Mouse (Mus musculus) CH12.LX (cell line): ENCODE measurements at regions not wholly inside any gene's neighbourhood (a gene's known extent, or its start where the extent isn't known, plus 50 kb on each side); places are given as distances from the start of the nearest gene placed in this dataset.

Experiments used
- DNase-seq: peaks from one replicate; pipeline ENCODE4 v3.0.0-alpha.2; 2013; ENCODE audit errors: extremely low read depth
- H3K27ac ChIP-seq: 2 replicates; pipeline ENCODE4 v1.5.1; 2012; ENCODE audit warnings: low read depth, mild to moderate bottlenecking, control low read depth, moderate library complexity; ENCODE audit not compliant: insufficient read depth
- H3K27me3 ChIP-seq: replicated peaks from 2 replicates; pipeline ENCODE3; 2012; ENCODE audit warnings: inconsistent platforms
- H3K36me3 ChIP-seq, 2 experiments: replicated peaks in 1 of 2; 2 replicates each; pipeline versions ENCODE3 to v1.6.1; 2012; ENCODE audit warnings: inconsistent platforms in 1 of 2, low read length in 1 of 2, mild to moderate bottlenecking in 1 of 2, mixed read lengths in 1 of 2, moderate library complexity in 1 of 2; ENCODE audit not compliant: control insufficient read depth in 1 of 2, insufficient read depth in 1 of 2
- H3K4me1 ChIP-seq, 2 experiments: 2 replicates each; pipeline ENCODE4 v1.6.1; 2012; ENCODE audit warnings: inconsistent platforms in 1 of 2, moderate library complexity in 1 of 2; ENCODE audit not compliant: insufficient read depth in 2 of 2, control insufficient read depth in 1 of 2
- H3K4me2 ChIP-seq: 2 replicates; pipeline ENCODE4 v1.6.1; 2012; ENCODE audit warnings: low read depth, mild to moderate bottlenecking, control low read depth; ENCODE audit not compliant: poor library complexity, insufficient read depth, severe bottlenecking
- H3K4me3 ChIP-seq, 3 experiments: fragments of 150-350 bp in 1 of 3; sonication (generic) in 1 of 3; replicated peaks in 1 of 3; 2 replicates each; pipeline versions ENCODE3 to v1.5.1; 2011 to 2012; ENCODE audit warnings: low read depth in 2 of 3, low read length in 2 of 3, mild to moderate bottlenecking in 2 of 3, moderate library complexity in 2 of 3, control low read depth in 1 of 3, improper control_type of control experiment in 1 of 3, inconsistent platforms in 1 of 3, mixed read lengths in 1 of 3; ENCODE audit not compliant: poor library complexity in 1 of 3
- H3K79me2 ChIP-seq: replicated peaks from 2 replicates; pipeline ENCODE4 v1.6.1; 2012; ENCODE audit warnings: mild to moderate bottlenecking, moderate library complexity; ENCODE audit not compliant: control insufficient read depth, poor library complexity, insufficient read depth, severe bottlenecking; ENCODE audit errors: extremely low read depth
- H3K9ac ChIP-seq: 2 replicates; pipeline ENCODE4 v1.6.1; 2012; ENCODE audit warnings: low read depth, mild to moderate bottlenecking, control low read depth, moderate library complexity; ENCODE audit not compliant: insufficient read depth
- H3K9me3 ChIP-seq: replicated peaks from 2 replicates; pipeline ENCODE3; 2012; ENCODE audit warnings: low read length, inconsistent platforms, mixed read lengths
- BHLHE40 ChIP-seq: IDR thresholded peaks from 2 replicates; pipeline ENCODE4 v1.6.1; 2011; ENCODE audit warnings: mild to moderate bottlenecking, low read depth, low read length, improper control_type of control experiment
- CHD1 ChIP-seq: IDR thresholded peaks from 2 replicates; pipeline ENCODE4 v1.6.1; 2012; ENCODE audit warnings: low read depth, low read length, improper control_type of control experiment, inconsistent platforms
- CHD2 ChIP-seq: IDR thresholded peaks from 2 replicates; pipeline ENCODE4 v1.6.1; 2011; ENCODE audit warnings: low read length, improper control_type of control experiment
- CTCF ChIP-seq, 2 experiments: IDR thresholded peaks in 1 of 2; conservative IDR thresholded peaks in 1 of 2; 2 replicates each; pipeline ENCODE4 v1.5.1; 2011 to 2012; ENCODE audit warnings: low read depth in 2 of 2, low read length in 2 of 2, improper control_type of control experiment in 1 of 2, inconsistent platforms in 1 of 2, mild to moderate bottlenecking in 1 of 2, moderate library complexity in 1 of 2
- E2F4 ChIP-seq: IDR thresholded peaks from 2 replicates; pipeline ENCODE4 v1.6.1; 2011; ENCODE audit warnings: low read depth, low read length, improper control_type of control experiment; ENCODE audit not compliant: insufficient replicate concordance
- EP300 ChIP-seq: IDR thresholded peaks from 2 replicates; pipeline ENCODE4 v1.6.1; 2011; ENCODE audit warnings: low read length, improper control_type of control experiment
- GABPA ChIP-seq: IDR thresholded peaks from 2 replicates; pipeline ENCODE4 v1.6.1; 2012; ENCODE audit warnings: low read depth, low read length, improper control_type of control experiment, inconsistent platforms; ENCODE audit not compliant: insufficient replicate concordance
- IRF4 ChIP-seq: IDR thresholded peaks from 2 replicates; pipeline ENCODE4 v1.6.1; 2014; ENCODE audit warnings: low read depth, mild to moderate bottlenecking, inconsistent platforms, low read length, improper control_type of control experiment
- JUN ChIP-seq: IDR thresholded peaks from 2 replicates; pipeline ENCODE4 v1.6.1; 2011; ENCODE audit warnings: low read depth, mild to moderate bottlenecking, low read length, improper control_type of control experiment, moderate library complexity; ENCODE audit not compliant: insufficient read depth
- KAT2A ChIP-seq: IDR thresholded peaks from 2 replicates; pipeline ENCODE4 v1.6.1; 2012; ENCODE audit warnings: low read length, improper control_type of control experiment, inconsistent platforms; ENCODE audit not compliant: insufficient replicate concordance
- MAFK ChIP-seq: IDR thresholded peaks from 2 replicates; pipeline ENCODE4 v1.6.1; 2011; ENCODE audit warnings: low read length, improper control_type of control experiment; ENCODE audit not compliant: insufficient replicate concordance
- MAX ChIP-seq: IDR thresholded peaks from 2 replicates; pipeline ENCODE4 v1.6.1; 2011; ENCODE audit warnings: low read length, improper control_type of control experiment
- MAZ ChIP-seq: IDR thresholded peaks from 2 replicates; pipeline ENCODE4 v1.6.1; 2012; ENCODE audit warnings: low read depth, mild to moderate bottlenecking, inconsistent platforms, low read length, improper control_type of control experiment, moderate library complexity
- MEF2A ChIP-seq: IDR thresholded peaks from 2 replicates; pipeline ENCODE4 v1.6.1; 2014; ENCODE audit warnings: low read depth, mild to moderate bottlenecking, inconsistent platforms, low read length, improper control_type of control experiment, borderline replicate concordance
- MXI1 ChIP-seq: IDR thresholded peaks from 2 replicates; pipeline ENCODE4 v1.6.1; 2011; ENCODE audit warnings: mild to moderate bottlenecking, low read depth, low read length, improper control_type of control experiment
- MYC ChIP-seq: IDR thresholded peaks from 2 replicates; pipeline ENCODE4 v1.6.1; 2011; ENCODE audit warnings: low read depth, mild to moderate bottlenecking, improper control_type of control experiment, low read length
- NELFE ChIP-seq: IDR thresholded peaks from 2 replicates; pipeline ENCODE4 v1.6.1; 2011; ENCODE audit warnings: low read depth, low read length, improper control_type of control experiment
- RAD21 ChIP-seq: IDR thresholded peaks from 2 replicates; pipeline ENCODE4 v1.6.1; 2011; ENCODE audit warnings: low read depth, mild to moderate bottlenecking, low read length, improper control_type of control experiment, moderate library complexity
- RCOR1 ChIP-seq: conservative IDR thresholded peaks from 2 replicates; pipeline ENCODE4 v1.6.1; 2012; ENCODE audit warnings: low read depth, mild to moderate bottlenecking, inconsistent platforms, low read length, improper control_type of control experiment
- SIN3A ChIP-seq: IDR thresholded peaks from 2 replicates; pipeline ENCODE4 v1.6.1; 2012; ENCODE audit warnings: low read length, improper control_type of control experiment, inconsistent platforms
- SMC3 ChIP-seq: IDR thresholded peaks from 2 replicates; pipeline ENCODE4 v1.6.1; 2011; ENCODE audit warnings: low read depth, low read length, improper control_type of control experiment
- TCF12 ChIP-seq: IDR thresholded peaks from 2 replicates; pipeline ENCODE4 v1.6.1; 2014; ENCODE audit warnings: low read depth, mild to moderate bottlenecking, inconsistent platforms, low read length, improper control_type of control experiment
- USF1 ChIP-seq: IDR thresholded peaks from 2 replicates; pipeline ENCODE4 v1.6.1; 2014; ENCODE audit warnings: low read depth, mild to moderate bottlenecking, inconsistent platforms, low read length, improper control_type of control experiment
- USF2 ChIP-seq: conservative IDR thresholded peaks from 2 replicates; pipeline ENCODE4 v1.6.1; 2011; ENCODE audit warnings: low read depth, low read length, improper control_type of control experiment
- ZC3H11A ChIP-seq: IDR thresholded peaks from 2 replicates; pipeline ENCODE4 v1.6.1; 2012; ENCODE audit warnings: low read depth, mild to moderate bottlenecking, inconsistent platforms, low read length, improper control_type of control experiment
- ZKSCAN1 ChIP-seq: IDR thresholded peaks from 2 replicates; pipeline ENCODE4 v1.6.1; 2012; ENCODE audit warnings: low read depth, inconsistent platforms, low read length, improper control_type of control experiment, borderline replicate concordance
- dilution Hi-C: fragments of 300-500 bp; cut with MboI; formaldehyde crosslinking; loops from 2 replicates; pipeline ENCODE4 v1.14.3; 2020; ENCODE audit warnings: low sequenced_read_pairs; ENCODE audit not compliant: extremely low pct_unique_long_range_greater_than_20kb, extremely low pct_ligation_motif_present
- in situ Hi-C: fragments of 300-500 bp; cut with MboI; formaldehyde crosslinking; loops from 3 replicates; pipeline ENCODE4 v1.14.3; 2019; ENCODE audit warnings: low sequenced_read_pairs, low pct_ligation_motif_present, low pct_unique_long_range_greater_than_20kb, mixed read lengths

DNA sequence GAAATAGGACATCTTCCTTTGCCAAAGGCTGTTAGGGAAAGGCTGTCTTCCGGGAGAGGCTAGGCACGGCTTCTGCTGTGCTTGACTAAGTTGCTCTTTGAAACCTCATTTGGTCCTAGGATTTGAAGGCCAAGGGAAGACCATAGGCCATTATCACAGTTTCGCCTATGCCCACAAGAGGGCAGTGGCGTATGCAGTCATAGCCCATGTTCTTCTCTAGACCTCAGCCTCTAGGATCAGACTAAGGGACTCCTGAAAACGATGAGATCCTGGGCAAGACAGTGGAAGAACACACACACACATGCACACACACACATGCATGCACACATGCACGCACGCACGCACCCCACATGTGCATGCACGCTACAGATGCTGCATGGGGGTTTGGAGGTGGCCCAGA is 87.5 kb upstream of the Usp24 start:
- in situ Hi-C loops (loop anchor here (5.0 kb wide), 1 partner anchor 149 kb away; no protein-coding TSS in a partner anchor), dilution Hi-C loops (no loop called here)
- Histone ChIP-seq H3K36me3 (no peaks in the 10 kb centered on the region), H3K9me3 (peaks cover 4% of the 10 kb centered on the region), H3K79me2 (no peaks in the 10 kb centered on the region), H3K4me2 (no peak overlapping the region), H3K4me1 (peaks cover 2 to 27% of the 10 kb centered on the region in 2 experiments), H3K27ac (no peak overlapping the region), H3K27me3 (no peaks in the 10 kb centered on the region), H3K9ac (no peak overlapping the region), H3K4me3 (no peak overlapping the region)
- DNase-seq = peak; percentile 72
- no peak for TF ChIP-seq TCF12
- TF ChIP-seq MAX = no peak
- TF ChIP-seq CTCF (conservative IDR thresholded peaks at IDR 0.05 in 1 of 2, IDR thresholded peaks at IDR 0.05 in 1 of 2; ENCODE audit: low read depth in 2 of 2, low read length in 2 of 2) = peak; percentile 76 to 89
- TF ChIP-seq MEF2A = no peak
- peak; percentile 88 for TF ChIP-seq RAD21
- TF ChIP-seq USF2 = no peak
- TF ChIP-seq BHLHE40 = no peak
- TF ChIP-seq GABPA = no peak
- no peak for TF ChIP-seq NELFE
- no peak for TF ChIP-seq MXI1
- no peak for TF ChIP-seq MAZ
- no peak for TF ChIP-seq RCOR1
- no peak for TF ChIP-seq JUN
- TF ChIP-seq ZC3H11A = no peak
- TF ChIP-seq SMC3 = peak; percentile 79
- no peak for TF ChIP-seq CHD2
- no peak for TF ChIP-seq SIN3A
- TF ChIP-seq MYC = no peak
- no peak for TF ChIP-seq ZKSCAN1
- no peak for TF ChIP-seq MAFK
- no peak for TF ChIP-seq CHD1
- TF ChIP-seq USF1 = no peak
- no peak for TF ChIP-seq IRF4
- TF ChIP-seq E2F4 = no peak

DNA sequence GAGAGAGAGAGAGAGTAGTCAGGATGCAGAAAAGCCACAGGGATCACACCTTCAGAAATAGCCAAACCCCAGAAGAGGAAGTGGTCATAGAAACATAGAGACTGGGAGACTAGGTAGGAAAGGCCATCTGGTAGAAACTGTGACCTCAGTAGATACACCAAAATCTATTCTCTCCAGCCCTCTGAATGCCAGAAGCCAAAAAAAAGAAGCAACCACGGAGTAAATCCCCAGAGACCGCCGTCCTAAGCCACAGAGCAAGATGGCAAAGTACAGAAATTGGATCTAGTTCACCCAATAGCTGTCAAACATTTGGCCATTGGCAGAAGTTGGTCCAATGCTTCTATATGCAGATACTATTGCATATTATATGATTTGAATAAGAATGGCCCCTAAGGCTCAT is 86.5 kb upstream of the Usp24 start:
- Histone ChIP-seq H3K9ac (no peak overlapping the region), H3K79me2 (no peaks in the 10 kb centered on the region), H3K27ac (no peak overlapping the region), H3K27me3 (no peaks in the 10 kb centered on the region), H3K4me2 (no peak overlapping the region), H3K9me3 (peaks cover 4% of the 10 kb centered on the region), H3K36me3 (no peaks in the 10 kb centered on the region), H3K4me3 (no peak overlapping the region), H3K4me1 (peaks cover 2 to 20% of the 10 kb centered on the region in 2 experiments)
- dilution Hi-C loops = no loop called here
- in situ Hi-C loops = loop anchor here (5.0 kb wide), 1 partner anchor 148 kb away; no protein-coding TSS in a partner anchor
- peak; percentile 41 for DNase-seq
- TF ChIP-seq KAT2A (no peak), ZKSCAN1 (no peak), EP300 (peak; percentile 47)
